Mouse (Mus musculus) midbrain, embryonic 10.5 days (tissue): ENCODE results near the gene Clba1. TPM values are rescaled to one million over a fixed set of nuclear protein-coding genes. Genes with fewer than 3 reads are reported as not detected.
A peak's percentile ranks its signal among the peaks of the same experiment; 100 is the strongest.

Experiments used
- DNase-seq: peaks from one replicate; pipeline ENCODE4 v3.0.0-alpha.2; 2017; ENCODE audit warnings: low spot score
- H3K27ac ChIP-seq: fragments of 300-500 bp; sonication (generic); replicated peaks from 2 replicates; pipeline ENCODE4 v1.5.1; 2016; ENCODE audit warnings: mild to moderate bottlenecking
- H3K27me3 ChIP-seq: fragments of 300-500 bp; sonication (generic); 2 replicates; pipeline ENCODE4 v1.6.1; 2016; ENCODE audit warnings: low read depth, mild to moderate bottlenecking; ENCODE audit not compliant: poor library complexity, severe bottlenecking
- H3K36me3 ChIP-seq: fragments of 300-500 bp; sonication (generic); 2 replicates; pipeline ENCODE4 v1.6.1; 2016; ENCODE audit warnings: mild to moderate bottlenecking, moderate library complexity
- H3K4me1 ChIP-seq: fragments of 300-500 bp; sonication (generic); 2 replicates; pipeline ENCODE4 v1.6.1; 2016
- H3K4me3 ChIP-seq: fragments of 300-500 bp; sonication (generic); 2 replicates; pipeline ENCODE4 v1.5.1; 2016; ENCODE audit warnings: mild to moderate bottlenecking, moderate library complexity
- H3K9me3 ChIP-seq: fragments of 300-500 bp; sonication (generic); replicated peaks from 2 replicates; pipeline ENCODE4 v1.6.1; 2016; ENCODE audit warnings: mild to moderate bottlenecking
- WGBS: fragments of 180-500 bp; shearing (Covaris S2); methylation state at CpG from one replicate; pipeline ENCODE4 v1.1.7; 2016; 5-methylcytosine and 5-hydroxymethylcytosine counted together
- polyA plus RNA-seq: library from polyadenylated mRNA; unstranded; fragments of >200 nt; fragmentation: Nextera tagmentation; extraction: Ambion mirVana; gene quantifications from 2 replicates; pipeline ENCODE4 v1.2.1, GENCODE M21; 2016

Clba1 gene
- polyA plus RNA-seq, 1 experiment from 2014 or later = 13.7 TPM

DNA sequence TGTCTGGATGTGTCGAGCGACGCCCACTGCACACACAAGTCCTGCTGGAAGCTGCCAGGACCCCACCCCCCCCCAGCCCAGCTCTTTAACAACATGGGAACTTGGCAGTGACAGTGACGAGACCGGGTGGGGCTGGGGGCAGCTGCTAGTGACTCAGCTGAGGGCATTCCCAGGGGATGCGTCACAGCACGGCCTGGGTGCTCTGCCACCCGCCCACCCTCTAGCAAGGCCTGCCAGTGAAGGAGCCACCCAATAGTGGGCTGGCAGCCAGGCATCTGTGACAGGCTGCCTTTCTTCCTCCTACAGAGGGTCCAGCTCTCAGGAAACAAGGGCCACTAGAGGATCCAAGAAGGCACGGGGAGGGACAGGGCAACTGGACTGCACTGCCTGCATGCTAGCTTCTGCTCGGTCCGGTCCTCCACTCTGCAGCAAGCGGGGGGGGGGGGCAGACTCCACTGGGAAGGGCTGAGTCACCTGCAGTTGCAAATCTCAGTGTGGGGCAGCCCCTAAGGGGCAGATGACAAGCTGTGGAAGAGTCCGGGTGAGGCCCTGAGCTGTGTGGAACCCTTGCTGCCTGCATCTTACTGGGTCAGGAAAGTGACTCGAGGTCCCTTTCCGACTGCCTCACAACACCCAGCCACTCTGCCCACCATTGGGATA lies 10.9 kb upstream of the Clba1 start:
- WGBS = 75% methylated on average over 15 of the region's 15 CpGs
- DNase-seq = no peak
- peaks cover 72% of the 10 kb centered on the region for H3K27me3 ChIP-seq

DNA sequence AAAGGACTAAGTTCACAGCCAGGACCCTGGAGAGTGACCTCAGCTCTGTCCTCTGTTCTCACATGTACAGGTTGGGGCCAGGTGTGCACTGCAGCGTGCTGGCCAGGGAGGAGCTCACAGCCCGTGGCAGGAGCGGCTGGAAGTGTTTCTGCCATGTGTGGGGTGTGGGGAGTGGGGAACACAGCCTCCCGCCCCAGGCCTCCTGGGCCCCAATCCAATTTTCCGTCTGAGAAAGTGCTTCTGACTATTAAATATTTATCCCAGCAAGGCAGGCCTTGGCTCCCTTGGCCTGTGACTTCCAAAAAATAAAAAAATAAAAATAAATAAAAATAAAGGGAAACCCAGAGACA lies 10.4 kb upstream of the Clba1 start:
- DNase-seq = no peak
- WGBS = 46% methylated on average over 5 of the region's 5 CpGs
- Histone ChIP-seq H3K9me3 (no peaks in the 10 kb centered on the region), H3K4me3 (no peak overlapping the region), H3K4me1 (peaks cover 53% of the 10 kb centered on the region), H3K27ac (no peak overlapping the region), H3K36me3 (no peaks in the 10 kb centered on the region), H3K27me3 (peaks cover 75% of the 10 kb centered on the region)

More for the DNA sequence above, 10.9 kb upstream of the Clba1 start:
- no peak overlapping the region for H3K4me3 ChIP-seq
- peaks cover 48% of the 10 kb centered on the region for H3K4me1 ChIP-seq
- H3K27ac ChIP-seq = no peak overlapping the region
- H3K9me3 ChIP-seq = no peaks in the 10 kb centered on the region
- no peaks in the 10 kb centered on the region for H3K36me3 ChIP-seq

DNA sequence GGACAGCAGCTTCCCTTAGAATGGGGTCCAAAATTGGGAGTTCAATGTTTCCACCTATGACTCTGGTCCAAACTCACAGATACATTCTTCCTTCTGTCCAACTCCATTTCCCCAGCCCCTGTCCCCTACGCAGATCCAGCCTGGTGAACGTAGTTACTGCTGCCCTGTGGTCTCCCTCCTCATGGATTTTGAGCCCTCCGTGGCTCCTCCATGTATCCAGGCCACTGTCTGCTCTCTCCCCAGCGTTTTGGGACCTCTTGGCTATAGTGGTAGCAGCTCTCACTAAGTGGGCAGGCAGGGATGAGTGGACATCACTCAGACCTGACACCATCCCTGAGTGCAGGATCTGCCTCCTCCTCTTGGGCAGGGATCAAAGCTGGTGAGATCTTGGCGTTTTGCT lies 10.0 kb upstream of the Clba1 start:
- WGBS = 79% methylated on average over 5 of the region's 5 CpGs
- H3K4me3 ChIP-seq = no peak overlapping the region
- no peaks in the 10 kb centered on the region for H3K9me3 ChIP-seq
- H3K4me1 ChIP-seq = peaks cover 53% of the 10 kb centered on the region
- H3K27me3 ChIP-seq = peaks cover 79% of the 10 kb centered on the region
- H3K36me3 ChIP-seq = no peaks in the 10 kb centered on the region
- H3K27ac ChIP-seq = no peak overlapping the region
- DNase-seq = no peak

DNA sequence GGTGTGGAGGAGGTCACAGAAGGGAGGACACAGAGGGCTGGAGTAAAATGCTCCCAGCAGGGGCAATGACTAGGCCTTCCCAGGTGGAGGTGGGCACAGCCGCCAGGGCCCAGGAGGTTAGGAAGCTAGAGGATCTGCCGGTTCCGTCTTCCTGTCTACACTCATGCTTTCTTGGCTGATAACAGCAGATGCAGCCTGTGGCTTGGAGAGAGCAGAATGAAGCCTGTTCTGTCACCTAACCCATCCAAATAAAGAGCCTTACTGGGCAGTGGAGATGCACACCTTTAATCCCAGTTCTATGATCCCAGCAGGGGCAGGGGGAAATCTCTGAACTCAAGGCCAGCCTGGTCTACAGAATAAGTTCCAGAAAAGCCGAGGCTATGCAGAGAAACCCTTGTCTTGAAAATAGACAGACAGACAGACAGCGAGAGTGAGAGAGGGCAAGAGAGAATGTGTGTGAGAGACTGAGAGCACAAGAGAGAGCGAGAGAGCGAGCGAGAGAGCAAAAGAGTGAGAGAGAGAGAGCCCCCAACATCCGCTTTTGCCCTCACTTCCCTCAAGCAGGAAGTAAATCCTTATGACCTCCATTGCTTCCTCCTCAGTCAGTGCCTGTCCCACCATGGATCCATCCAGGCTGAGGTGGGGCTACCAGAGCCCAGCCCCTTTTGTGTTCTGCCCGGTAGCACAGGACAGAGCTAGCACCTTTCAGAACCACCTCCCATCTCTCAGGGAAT lies 9.3 kb upstream of the Clba1 start:
- peaks cover 86% of the 10 kb centered on the region for H3K27me3 ChIP-seq
- H3K36me3 ChIP-seq = no peaks in the 10 kb centered on the region
- WGBS = 89% methylated on average over 10 of the region's 10 CpGs
- H3K9me3 ChIP-seq = no peaks in the 10 kb centered on the region
- H3K4me3 ChIP-seq = no peak overlapping the region
- no peak for DNase-seq
- no peak overlapping the region for H3K27ac ChIP-seq
- H3K4me1 ChIP-seq = peaks cover 46% of the 10 kb centered on the region

DNA sequence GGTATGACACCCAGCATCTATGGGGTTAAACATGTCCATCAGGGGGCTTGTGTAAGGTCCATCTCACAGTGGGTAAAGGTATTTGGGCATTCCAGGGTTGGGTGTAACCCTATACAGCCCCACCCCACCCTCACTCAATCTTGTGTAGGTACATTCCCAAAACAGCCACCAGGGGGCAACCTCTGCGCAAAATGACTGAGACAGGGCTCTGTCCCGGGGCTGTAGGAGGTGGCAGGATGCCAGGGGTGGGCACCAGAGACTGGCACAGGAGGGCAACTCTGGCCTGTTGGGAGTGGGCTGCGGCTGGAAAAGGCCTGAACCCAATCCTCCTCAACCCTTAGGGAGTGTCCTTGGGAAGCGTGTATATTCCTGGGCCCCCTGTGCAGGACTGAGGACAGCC lies 8.3 kb upstream of the Clba1 start:
- Histone ChIP-seq H3K4me3 (no peak overlapping the region), H3K27me3 (peaks cover 88% of the 10 kb centered on the region), H3K9me3 (no peaks in the 10 kb centered on the region), H3K4me1 (peaks cover 36% of the 10 kb centered on the region), H3K27ac (no peak overlapping the region), H3K36me3 (no peaks in the 10 kb centered on the region)
- peak; percentile 59 for DNase-seq
- 9% methylated on average over 4 of the region's 4 CpGs for WGBS

DNA sequence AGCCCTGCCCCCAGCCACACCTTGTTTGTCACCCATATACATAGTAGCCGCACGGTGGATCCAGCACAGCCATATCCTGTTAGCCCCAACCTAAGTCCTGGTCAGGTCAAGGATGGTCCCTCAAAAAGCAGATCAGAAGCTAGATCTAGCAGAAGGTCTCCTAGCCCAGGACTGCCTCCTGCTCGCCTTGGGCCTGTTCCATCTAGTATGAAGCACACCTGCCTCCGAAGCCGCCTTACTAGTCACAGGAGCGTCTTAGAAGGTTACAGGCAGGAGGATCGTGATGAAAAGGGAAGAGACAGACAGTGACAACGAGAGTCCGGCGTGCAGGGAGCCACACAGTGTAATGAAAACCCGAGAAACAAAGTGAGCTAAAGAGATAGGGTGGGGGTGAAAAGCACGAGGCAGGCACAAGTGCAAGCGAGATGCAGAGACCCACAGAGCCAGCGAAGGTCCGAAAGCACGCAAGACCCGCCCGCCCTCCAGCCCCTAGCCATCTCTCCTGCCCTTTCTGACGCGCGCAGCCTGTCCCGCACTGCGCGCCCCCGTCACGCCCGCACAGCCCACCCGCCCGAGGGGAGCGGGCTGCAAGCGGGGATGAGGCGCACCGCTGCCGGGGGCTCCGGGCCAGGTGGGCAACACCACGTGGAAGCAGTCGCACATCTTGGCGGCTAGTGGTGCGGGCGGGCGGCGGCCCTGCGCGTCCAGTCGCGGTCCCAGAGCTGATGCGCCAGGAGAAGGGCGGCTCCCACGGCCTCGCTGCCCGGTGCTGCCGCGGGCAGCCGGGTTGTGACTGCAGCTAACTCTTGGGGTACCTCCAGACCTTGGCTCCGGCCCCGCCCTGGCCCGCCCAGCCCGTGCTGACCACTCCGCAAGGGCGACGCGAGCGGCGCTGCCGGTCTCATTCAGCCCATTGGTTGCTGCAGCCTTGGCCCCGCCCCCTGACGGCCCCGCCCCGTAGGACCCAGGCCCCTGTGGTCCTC lies 6.6 kb upstream of the Clba1 start, which contains the start of gene Ahnak2:
TSS of gene Ahnak2 (minus strand) at position 794 of the 983 bp plus-strand sequence.
- 5% methylated on average over 55 of the region's 69 CpGs for WGBS
- H3K36me3 ChIP-seq = no peaks in the 10 kb centered on the region
- DNase-seq = peak; percentile 85
- no peaks in the 10 kb centered on the region for H3K9me3 ChIP-seq
- peak within 1 kb of the TSS; percentile 72; the same call in 1 of the 2 replicates for H3K27ac ChIP-seq
- H3K27me3 ChIP-seq = peaks cover 88% of the 10 kb centered on the region
- H3K4me3 ChIP-seq = peak within 1 kb of the TSS; percentile 81
- peaks cover 32% of the 10 kb centered on the region for H3K4me1 ChIP-seq

DNA sequence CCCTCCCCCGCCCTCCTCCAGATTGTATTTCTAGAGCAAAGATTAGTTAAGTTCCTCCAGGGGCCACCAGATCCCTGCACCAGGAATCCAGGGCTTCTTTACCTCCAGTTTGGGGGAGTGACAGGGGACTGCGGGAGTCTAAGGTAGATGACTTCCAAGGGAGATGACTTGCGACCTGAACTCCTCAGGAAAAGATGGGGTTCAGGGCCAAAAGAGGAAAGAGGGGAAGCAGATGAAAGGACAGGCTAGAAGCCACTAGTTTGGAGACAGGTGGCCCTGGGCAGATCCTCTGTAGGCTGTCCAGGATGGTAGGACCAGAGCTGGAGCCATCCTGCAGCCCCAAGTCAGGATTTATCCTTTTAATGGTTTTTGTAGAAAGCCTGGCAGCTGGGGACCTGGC lies 5.8 kb upstream of the Clba1 start:
- Histone ChIP-seq H3K27ac (no peak overlapping the region), H3K27me3 (peaks cover 81% of the 10 kb centered on the region), H3K36me3 (no peaks in the 10 kb centered on the region), H3K4me3 (peak overlapping the region; percentile 81), H3K4me1 (peaks cover 26% of the 10 kb centered on the region), H3K9me3 (no peaks in the 10 kb centered on the region)
- 16% methylated on average over 3 of the region's 3 CpGs for WGBS
- DNase-seq = no peak

DNA sequence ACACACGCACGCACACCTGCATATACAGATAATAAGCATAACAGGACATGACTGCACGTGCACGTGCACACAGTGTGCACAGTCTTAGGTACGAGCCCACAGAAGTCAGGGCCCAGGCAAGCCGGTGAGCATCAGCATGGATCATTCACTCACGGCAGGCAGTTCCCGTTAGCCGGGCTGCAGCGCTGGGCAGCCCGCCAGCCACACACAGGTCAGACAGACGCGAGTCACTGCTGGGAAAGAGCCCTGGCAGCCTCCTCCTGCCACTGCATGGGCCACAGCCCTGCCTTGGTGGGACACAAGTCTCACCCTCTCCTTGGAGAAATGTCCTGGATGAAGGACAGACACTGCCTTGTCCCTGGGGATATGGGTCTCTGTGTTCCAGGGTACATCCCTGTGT lies 4.7 kb upstream of the Clba1 start:
- Histone ChIP-seq H3K36me3 (no peaks in the 10 kb centered on the region), H3K27ac (no peak overlapping the region; the same call in 1 of the 2 replicates), H3K4me1 (peaks cover 36% of the 10 kb centered on the region), H3K4me3 (no peak overlapping the region), H3K9me3 (no peaks in the 10 kb centered on the region), H3K27me3 (peaks cover 70% of the 10 kb centered on the region)
- WGBS = 67% methylated on average over 13 of the region's 13 CpGs
- DNase-seq = no peak

DNA sequence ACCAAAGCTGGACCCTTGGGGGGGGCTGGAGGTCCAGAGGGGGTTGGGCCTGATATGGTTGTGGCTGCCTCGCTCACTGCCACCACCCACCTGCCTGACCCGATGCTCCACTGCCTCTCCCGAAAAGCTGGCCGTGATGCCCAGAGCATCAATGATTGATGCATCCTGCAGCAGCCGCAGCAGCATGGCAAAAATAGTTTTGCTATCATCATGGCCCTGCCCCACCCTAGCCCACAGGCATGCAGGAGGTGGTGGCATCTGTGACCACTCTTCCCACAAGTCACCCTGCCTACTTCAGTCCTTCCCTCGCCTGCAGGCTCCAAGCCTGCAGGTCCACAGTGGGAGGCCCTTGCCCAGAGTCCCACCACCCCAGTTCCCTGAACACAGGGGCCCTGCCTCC lies 2.7 kb upstream of the Clba1 start:
- Histone ChIP-seq H3K27me3 (peaks cover 56% of the 10 kb centered on the region), H3K27ac (no peak overlapping the region), H3K4me1 (peaks cover 51% of the 10 kb centered on the region), H3K36me3 (no peaks in the 10 kb centered on the region), H3K4me3 (no peak overlapping the region), H3K9me3 (no peaks in the 10 kb centered on the region)
- WGBS = 82% methylated on average over 6 of the region's 6 CpGs
- no peak for DNase-seq

DNA sequence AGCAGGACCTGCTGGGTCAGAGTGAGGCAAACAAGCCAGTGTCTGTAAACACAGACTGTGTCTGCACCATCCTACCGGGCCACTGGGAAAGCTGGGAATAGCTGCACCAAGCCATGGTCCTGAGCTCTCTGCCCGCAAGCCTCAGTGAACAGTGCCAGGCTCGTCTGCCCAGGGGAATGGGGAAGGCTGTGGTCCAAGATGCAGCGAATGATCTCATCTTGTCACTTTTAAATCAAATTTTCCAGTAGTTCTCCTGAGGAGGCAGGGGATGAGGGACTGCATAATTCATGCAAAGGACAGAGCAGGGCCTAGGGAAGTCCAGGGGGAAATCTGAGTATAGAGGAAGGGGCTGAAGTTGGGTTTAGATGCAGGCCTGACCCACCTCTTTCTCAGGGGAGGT lies 941 bp upstream of the Clba1 start:
- Histone ChIP-seq H3K36me3 (peaks cover 15% of the 10 kb centered on the region), H3K4me1 (peaks cover 37% of the 10 kb centered on the region), H3K27ac (no peak overlapping the region), H3K27me3 (peaks cover 40% of the 10 kb centered on the region), H3K9me3 (no peaks in the 10 kb centered on the region), H3K4me3 (no peak overlapping the region)
- 87% methylated on average over 4 of the region's 4 CpGs for WGBS
- no peak for DNase-seq

DNA sequence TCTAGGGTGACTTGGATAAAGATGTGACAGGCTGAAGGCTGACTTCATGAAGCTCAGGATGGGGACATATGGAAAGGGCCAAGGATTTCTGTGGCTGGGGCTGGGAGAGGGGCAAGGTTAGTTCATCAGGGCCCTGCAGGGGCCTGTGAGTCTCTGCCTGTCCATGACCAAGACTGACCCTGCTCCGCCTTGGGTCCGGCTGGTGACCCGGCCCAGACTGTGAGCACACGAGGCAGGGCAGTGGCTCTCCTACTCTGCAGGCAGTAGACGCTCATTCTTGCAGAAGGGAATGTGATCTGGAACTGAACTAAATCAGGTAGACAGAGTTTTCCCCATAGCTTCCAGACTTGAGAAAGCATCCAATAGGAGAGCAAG lies 538 bp upstream of the Clba1 start:
- Histone ChIP-seq H3K9me3 (no peaks in the 10 kb centered on the region), H3K27ac (peak overlapping the region; percentile 75), H3K4me3 (peak overlapping the region; percentile 80), H3K36me3 (peaks cover 19% of the 10 kb centered on the region), H3K4me1 (peaks cover 33% of the 10 kb centered on the region), H3K27me3 (peaks cover 38% of the 10 kb centered on the region)
- no peak for DNase-seq
- 71% methylated on average over 5 of the region's 5 CpGs for WGBS

DNA sequence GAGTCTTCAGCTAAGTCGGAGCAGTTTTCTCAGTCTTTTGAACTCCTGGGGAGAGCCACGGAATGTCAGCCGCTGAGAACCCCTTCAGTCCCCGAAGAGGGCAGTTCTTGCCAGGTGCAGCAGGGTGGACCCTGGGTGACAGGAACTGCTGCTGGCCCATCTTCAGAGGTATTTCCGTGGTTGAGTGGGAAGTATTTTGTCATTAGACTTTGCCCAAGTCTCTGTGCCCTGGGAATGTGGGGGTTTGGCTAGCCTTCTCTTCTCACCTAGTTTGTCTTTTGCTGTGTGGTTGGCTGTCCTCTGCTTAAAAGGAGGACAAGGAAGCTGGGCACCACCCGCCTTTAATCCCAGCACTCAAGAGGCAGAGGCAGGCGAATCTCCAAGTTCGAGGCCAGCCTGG lies 904 bp downstream of the Clba1 start:
- Histone ChIP-seq H3K4me1 (peaks cover 29% of the 10 kb centered on the region), H3K36me3 (peaks cover 33% of the 10 kb centered on the region), H3K27ac (peak overlapping the region; percentile 75; the same call in 1 of the 2 replicates), H3K9me3 (no peaks in the 10 kb centered on the region), H3K27me3 (peaks cover 24% of the 10 kb centered on the region), H3K4me3 (peak overlapping the region; percentile 80)
- 25% methylated on average over 8 of the region's 8 CpGs for WGBS
- no peak for DNase-seq
